Mouse (Mus musculus) kidney, adult 2 months (tissue): ENCODE results near the gene Cachd1. TPM values are rescaled to one million over a fixed set of nuclear protein-coding genes. Genes with fewer than 3 reads are reported as not detected.

Experiments used
- DNase-seq: peaks from one replicate; pipeline ENCODE4 v3.0.0; 2021
- H3K27ac ChIP-seq: fragments of 200-500 bp; 2 replicates; pipeline ENCODE4 v1.5.1; 2012; ENCODE audit warnings: low read depth, low read length, control low read depth, inconsistent platforms; ENCODE audit not compliant: insufficient read depth
- H3K27me3 ChIP-seq: fragments of 200-500 bp; replicated peaks from 2 replicates; pipeline ENCODE4 v1.6.1; 2012; ENCODE audit warnings: mild to moderate bottlenecking, moderate library complexity, low read length, inconsistent platforms; ENCODE audit not compliant: control insufficient read depth, insufficient read depth
- H3K36me3 ChIP-seq: fragments of 200-500 bp; 2 replicates; pipeline ENCODE4 v1.6.1; 2012; ENCODE audit warnings: mild to moderate bottlenecking, moderate library complexity, low read length, inconsistent platforms; ENCODE audit not compliant: control insufficient read depth, insufficient read depth
- H3K4me1 ChIP-seq: fragments of 200-500 bp; 2 replicates; pipeline ENCODE4 v1.6.1; 2011; ENCODE audit warnings: low read length; ENCODE audit not compliant: control insufficient read depth, insufficient read depth
- H3K4me3 ChIP-seq: fragments of 200-500 bp; 2 replicates; pipeline ENCODE4 v1.5.1; 2011; ENCODE audit warnings: mild to moderate bottlenecking, low read depth, low read length, control low read depth; ENCODE audit not compliant: insufficient read depth
- CTCF ChIP-seq: fragments of 200-500 bp; conservative IDR thresholded peaks from 2 replicates; pipeline ENCODE4 v1.5.1; 2011; ENCODE audit warnings: low read depth, mild to moderate bottlenecking, control low read depth, low read length, moderate library complexity, mixed read lengths; ENCODE audit not compliant: insufficient read depth, insufficient read length
- POLR2A ChIP-seq: fragments of 200-500 bp; IDR thresholded peaks from one replicate; pipeline ENCODE4 v1.6.1; 2011; ENCODE audit warnings: low read depth, low read length, control low read depth
- WGBS: fragments of 180-500 bp; shearing (Covaris S2); methylation state at CpG from one replicate; pipeline ENCODE4 v1.1.7; 2018; 5-methylcytosine and 5-hydroxymethylcytosine counted together
- polyA plus RNA-seq: library from polyadenylated mRNA; depleted of rRNA; stranded (reverse); fragments of >200 nt; gene quantifications from 2 replicates; pipeline ENCODE4 v1.2.3, GENCODE M21; 2012

The Cachd1 gene
- polyA plus RNA-seq, 1 experiment = 69.3 TPM

- Histone ChIP-seq H3K4me3 (no peak overlapping the region), H3K27me3 (no peaks in the 10 kb centered on the region), H3K36me3 (no peaks in the 10 kb centered on the region), H3K4me1 (no peaks in the 10 kb centered on the region), H3K27ac (no peak overlapping the region)
- whole genome bisulfite sequencing = 65% methylated on average over 3 of the region's 3 CpGs
- TF ChIP-seq POLR2A (no peak), CTCF (no peak)
- DNase-seq = no peak
Observed at GRCm38 (mm10) chr4:100944276-100944675, 167.8 kb downstream of the Cachd1 start.

GRCm38 (mm10) chr4:100945171-100945899, 168.9 kb downstream of the Cachd1 start:
- H3K36me3 ChIP-seq = no peaks in the 10 kb centered on the region
- H3K4me1 ChIP-seq = no peaks in the 10 kb centered on the region
- no peak overlapping the region for H3K27ac ChIP-seq
- H3K4me3 ChIP-seq = no peak overlapping the region
- 78% methylated on average over 13 of the region's 13 CpGs for WGBS
- H3K27me3 ChIP-seq = no peaks in the 10 kb centered on the region
- no peak for TF ChIP-seq CTCF
- TF ChIP-seq POLR2A = no peak
- DNase-seq = no peak

- WGBS = 61% methylated on average over 17 of the region's 17 CpGs
- H3K27ac ChIP-seq = no peak overlapping the region
Observed at GRCm38 (mm10) chr4:100948494-100949425, 172.3 kb downstream of the Cachd1 start.

GRCm38 (mm10) chr4:100950316-100950715, 173.8 kb downstream of the Cachd1 start:
- TF ChIP-seq POLR2A (no peak), CTCF (no peak)
- Histone ChIP-seq H3K36me3 (no peaks in the 10 kb centered on the region; the same call in 1 of the 2 replicates), H3K27ac (no peak overlapping the region), H3K4me1 (no peaks in the 10 kb centered on the region), H3K27me3 (no peaks in the 10 kb centered on the region), H3K4me3 (no peak overlapping the region)
- 82% methylated on average over 5 of the region's 5 CpGs for WGBS
- DNase-seq = no peak

More at GRCm38 (mm10) chr4:100948494-100949425, 172.3 kb downstream of the Cachd1 start:
- Histone ChIP-seq H3K36me3 (no peaks in the 10 kb centered on the region; the same call in 1 of the 2 replicates), H3K27me3 (no peaks in the 10 kb centered on the region), H3K4me3 (no peak overlapping the region), H3K4me1 (no peaks in the 10 kb centered on the region)
- no peak for DNase-seq
- TF ChIP-seq CTCF (no peak), POLR2A (no peak)

- H3K4me3 ChIP-seq = no peak overlapping the region
- no peaks in the 10 kb centered on the region; the same call in 1 of the 2 replicates for H3K36me3 ChIP-seq
- 88% methylated on average over 8 of the region's 8 CpGs for WGBS
- H3K27ac ChIP-seq = no peak overlapping the region
- no peaks in the 10 kb centered on the region for H3K27me3 ChIP-seq
- no peaks in the 10 kb centered on the region for H3K4me1 ChIP-seq
- no peak for TF ChIP-seq POLR2A
- no peak for TF ChIP-seq CTCF
- DNase-seq = no peak
Observed at GRCm38 (mm10) chr4:100951876-100952275, 175.4 kb downstream of the Cachd1 start.

- H3K4me1 ChIP-seq = no peaks in the 10 kb centered on the region
- H3K27me3 ChIP-seq = no peaks in the 10 kb centered on the region
- H3K27ac ChIP-seq = no peak overlapping the region
- H3K4me3 ChIP-seq = no peak overlapping the region
- WGBS = 87% methylated on average over 1 of the region's 1 CpGs
- H3K36me3 ChIP-seq = peaks cover 3% of the 10 kb centered on the region; the same call in 1 of the 2 replicates
- TF ChIP-seq CTCF = no peak
- TF ChIP-seq POLR2A = no peak
- DNase-seq = no peak
Observed at GRCm38 (mm10) chr4:100963341-100963740, 186.9 kb downstream of the Cachd1 start.

- DNase-seq = no peak
- no peaks in the 10 kb centered on the region for H3K27me3 ChIP-seq
- 94% methylated on average over 8 of the region's 8 CpGs for WGBS
- no peak for TF ChIP-seq POLR2A
- no peak for TF ChIP-seq CTCF
- no peak overlapping the region for H3K4me3 ChIP-seq
- no peak overlapping the region for H3K27ac ChIP-seq
- peaks cover 3% of the 10 kb centered on the region; the same call in 1 of the 2 replicates for H3K36me3 ChIP-seq
- H3K4me1 ChIP-seq = no peaks in the 10 kb centered on the region
Observed at GRCm38 (mm10) chr4:100963796-100964195, 187.3 kb downstream of the Cachd1 start.
